ENCODE assay signal across 22 mouse cellular contexts in genomic region chr2:143450680-143451079, GRCm38 (mm10).
DNase-seq lines count a peak whose midpoint lies in the region.
"Had no signal": no experiment of that assay in that cellular context is flagged by ENCODE, and none has a peak within 500 bp of the region (broad histone marks: within the 10 kb centered on the region; RNA-seq: fewer than 3 reads in every experiment).

No protein-coding gene starts in this region.

- DNase-seq in frontal cortex, adult 2 months (ENCODE audit: extremely low spot score in 1 of 2, low spot score in 1 of 2): peak; percentile 27 to 63
- DNase-seq in frontal cortex, postnatal 14 days (ENCODE audit: low spot score in 2 of 2): no peak
- DNase-seq in layer of hippocampus, adult 9-11 months: peak; percentile 30
- no peak for DNase-seq in layer of hippocampus, postnatal 36 days
- DNase-seq in brain, adult 2 months (ENCODE audit: low read depth, low spot score): peak; percentile 82
- DNase-seq in left cerebral cortex, postnatal 14 days (ENCODE audit: low spot score in 2 of 2): peak; percentile 24 to 77
- DNase-seq in yolk sac, embryonic 10.5 days (ENCODE audit: low spot score): no peak
- DNase-seq: adrenal gland, adult 8-10 months; cerebellum, adult 11 months; cerebellum, adult 9-10 months; cerebellum, postnatal 36 days; gastrocnemius, postnatal 25 days; heart, adult 2 months; heart, postnatal 10 days; kidney, adult 2 months; kidney, postnatal 36 days; liver, embryonic 13.5 days; lung, adult 18-20 months; lung, postnatal 4 days; spleen, adult 18-20 months; thymus, adult 18-20 months; thymus, postnatal 25 days had no signal

- intact Hi-C loops in left cerebral cortex, postnatal 14 days (cut with DNase I): loop anchor here (10.0 kb wide), 1 partner anchor 94 kb away; the partner anchor contains the start of gene Pcsk2

Comparison
In these comparisons a context has a peak if more than half of its experiments do, and no peak if none do; other contexts are left out.
1. DNase-seq: peak in frontal cortex, adult 2 months (2 of 2), layer of hippocampus, adult 9-11 months (single experiment), brain, adult 2 months (single experiment) and left cerebral cortex, postnatal 14 days (2 of 2); none in frontal cortex, postnatal 14 days (0 of 2), layer of hippocampus, postnatal 36 days (0 of 2) and yolk sac, embryonic 10.5 days (single experiment).